Mouse (Mus musculus): Measurements from ENCODE around the gene Akt2. TPM values are rescaled to one million over a fixed set of nuclear protein-coding genes. Genes with fewer than 3 reads are reported as not detected.

Gene Akt2
- polyA plus RNA-seq, 1 experiment = 101 TPM

DNA sequence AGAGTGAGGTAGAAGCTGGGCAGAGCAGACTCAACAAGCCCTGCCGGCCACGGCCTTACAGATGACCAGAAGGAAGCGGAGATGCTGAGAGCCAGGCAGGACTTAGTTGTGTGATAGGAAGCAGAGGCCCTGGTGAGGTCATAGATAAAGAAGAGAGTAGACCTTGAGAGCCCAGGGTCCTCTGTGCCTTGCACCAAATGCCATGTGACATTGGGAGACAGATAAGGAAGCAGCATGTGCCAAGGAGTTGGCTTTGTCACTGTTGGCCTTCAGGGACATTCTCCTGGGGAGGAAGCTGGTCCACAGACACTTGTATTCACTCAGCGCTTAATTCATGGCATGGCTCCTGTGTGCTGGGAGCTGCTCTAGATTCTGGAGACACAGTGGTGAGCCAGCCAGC is 17.9 kb downstream of the Akt2 start:
- DNase-seq = no peak
- 65% methylated on average over 4 of the region's 4 CpGs for WGBS
- no peak overlapping the region for H3K4me3 ChIP-seq (replicated peaks; ENCODE audit: extremely low read depth, low read depth, low read length)
- TF ChIP-seq POLR2A (IDR thresholded peaks at IDR 0.05; ENCODE audit: borderline replicate concordance, extremely low read depth, low read depth, low read length) = no peak
- no peak for TF ChIP-seq CTCF (IDR thresholded peaks at IDR 0.05; ENCODE audit: insufficient read depth, low read length)
- H3K4me1 ChIP-seq (ENCODE audit: control insufficient read depth, insufficient read depth, low read length) = peaks cover 39% of the 10 kb centered on the region

DNA sequence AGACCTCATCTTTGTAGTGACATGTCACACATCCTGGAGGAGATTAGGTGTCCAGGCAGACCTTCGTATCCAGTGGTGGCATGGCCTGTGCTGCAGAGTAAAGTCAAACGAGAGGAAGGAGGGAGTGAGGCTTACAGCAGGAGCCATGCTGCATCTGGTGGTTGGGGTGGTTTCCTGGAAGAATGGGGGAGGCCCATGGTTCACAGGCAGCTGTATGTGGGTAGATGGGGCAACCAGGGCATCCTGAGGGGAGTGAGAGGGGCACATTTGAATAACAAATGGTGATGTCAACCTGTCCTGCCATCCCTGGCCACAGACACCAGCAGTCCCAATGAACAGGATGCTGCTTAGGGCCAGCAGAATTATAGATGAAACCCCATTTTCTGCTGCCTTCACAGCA is 18.3 kb downstream of the Akt2 start:
- Histone ChIP-seq H3K4me1 (ENCODE audit: control insufficient read depth, insufficient read depth, low read length) (peaks cover 35% of the 10 kb centered on the region), H3K4me3 (replicated peaks; ENCODE audit: extremely low read depth, low read depth, low read length) (no peak overlapping the region)
- WGBS = 57% methylated on average over 2 of the region's 2 CpGs
- DNase-seq = no peak
- no peak for TF ChIP-seq POLR2A (IDR thresholded peaks at IDR 0.05; ENCODE audit: borderline replicate concordance, extremely low read depth, low read depth, low read length)

DNA sequence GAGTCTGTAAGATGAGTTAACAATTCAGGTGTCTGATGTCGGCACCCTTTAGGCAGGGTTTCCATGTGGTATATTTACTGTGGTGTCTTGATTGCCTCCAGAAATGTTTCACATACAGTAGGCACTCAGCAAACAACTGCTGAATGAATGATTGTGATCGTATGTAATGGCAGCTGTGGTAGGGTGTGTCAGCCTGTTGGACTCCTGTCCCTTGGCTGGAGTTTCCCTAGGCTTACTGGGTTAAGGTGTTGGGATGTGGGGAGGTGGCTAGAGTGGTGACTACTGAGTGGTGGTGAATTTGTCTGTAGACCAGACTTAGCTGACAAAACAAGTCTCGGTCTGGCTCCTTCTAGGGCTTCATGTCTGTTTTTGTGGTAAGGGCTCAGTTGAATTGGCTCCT is 19.0 kb downstream of the Akt2 start:
- peaks cover 33% of the 10 kb centered on the region for H3K4me1 ChIP-seq (ENCODE audit: control insufficient read depth, insufficient read depth, low read length)
- no peak for DNase-seq
- WGBS = 81% methylated on average over 3 of the region's 3 CpGs
- TF ChIP-seq CTCF (IDR thresholded peaks at IDR 0.05; ENCODE audit: insufficient read depth, low read length) (no peak), POLR2A (IDR thresholded peaks at IDR 0.05; ENCODE audit: borderline replicate concordance, extremely low read depth, low read depth, low read length) (no peak)
- H3K4me3 ChIP-seq (replicated peaks; ENCODE audit: extremely low read depth, low read depth, low read length) = no peak overlapping the region

DNA sequence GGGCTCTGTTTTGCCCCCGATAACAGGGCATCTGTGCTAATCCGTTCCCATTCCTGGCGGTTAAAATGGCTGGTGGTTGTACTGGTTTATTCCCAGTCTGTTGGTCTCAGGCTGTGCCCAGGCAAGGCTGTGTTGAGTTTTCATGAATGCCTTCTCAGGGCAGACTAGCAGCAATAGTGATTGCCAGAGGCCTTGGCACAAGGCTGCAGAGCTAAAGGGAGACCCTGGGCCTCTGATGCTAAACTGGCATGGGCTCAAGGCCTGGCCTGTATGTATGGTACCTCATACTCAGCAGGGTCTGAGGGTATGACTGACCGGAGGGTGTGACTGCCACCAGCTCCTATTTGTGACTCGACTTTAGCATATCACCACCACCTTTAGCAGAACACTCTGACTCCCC is 19.5 kb downstream of the Akt2 start:
- WGBS = 92% methylated on average over 5 of the region's 5 CpGs
- no peak overlapping the region for H3K4me3 ChIP-seq (replicated peaks; ENCODE audit: extremely low read depth, low read depth, low read length)
- H3K4me1 ChIP-seq (ENCODE audit: control insufficient read depth, insufficient read depth, low read length) = peaks cover 29% of the 10 kb centered on the region
- TF ChIP-seq CTCF (IDR thresholded peaks at IDR 0.05; ENCODE audit: insufficient read depth, low read length) (no peak), POLR2A (IDR thresholded peaks at IDR 0.05; ENCODE audit: borderline replicate concordance, extremely low read depth, low read depth, low read length) (no peak)
- DNase-seq = no peak

DNA sequence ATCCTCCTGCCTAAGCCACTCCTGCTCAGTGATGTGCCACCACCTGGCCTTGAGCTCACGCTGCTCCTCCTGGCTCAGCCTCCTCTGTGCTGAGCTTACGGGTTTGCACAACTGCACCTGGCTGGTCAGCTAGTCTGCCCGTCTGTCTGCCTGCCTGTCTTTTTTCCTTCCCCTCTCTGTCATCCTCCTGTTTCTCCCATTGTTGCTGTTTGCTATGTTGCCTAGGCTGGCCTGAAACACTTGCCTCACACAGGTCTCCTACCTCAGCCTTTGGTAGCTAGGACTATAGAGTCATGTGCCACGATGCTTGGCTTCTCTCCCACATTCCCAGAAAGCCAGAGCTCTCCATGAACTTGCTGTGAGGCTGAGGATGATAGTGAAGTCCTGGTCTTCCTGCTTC is 21.6 kb downstream of the Akt2 start:
- no peak for TF ChIP-seq CTCF (IDR thresholded peaks at IDR 0.05; ENCODE audit: insufficient read depth, low read length)
- no peak for TF ChIP-seq POLR2A (IDR thresholded peaks at IDR 0.05; ENCODE audit: borderline replicate concordance, extremely low read depth, low read depth, low read length)
- Histone ChIP-seq H3K4me3 (replicated peaks; ENCODE audit: extremely low read depth, low read depth, low read length) (no peak overlapping the region), H3K4me1 (ENCODE audit: control insufficient read depth, insufficient read depth, low read length) (peaks cover 11% of the 10 kb centered on the region)
- WGBS = 63% methylated on average over 4 of the region's 4 CpGs
- no peak for DNase-seq

DNA sequence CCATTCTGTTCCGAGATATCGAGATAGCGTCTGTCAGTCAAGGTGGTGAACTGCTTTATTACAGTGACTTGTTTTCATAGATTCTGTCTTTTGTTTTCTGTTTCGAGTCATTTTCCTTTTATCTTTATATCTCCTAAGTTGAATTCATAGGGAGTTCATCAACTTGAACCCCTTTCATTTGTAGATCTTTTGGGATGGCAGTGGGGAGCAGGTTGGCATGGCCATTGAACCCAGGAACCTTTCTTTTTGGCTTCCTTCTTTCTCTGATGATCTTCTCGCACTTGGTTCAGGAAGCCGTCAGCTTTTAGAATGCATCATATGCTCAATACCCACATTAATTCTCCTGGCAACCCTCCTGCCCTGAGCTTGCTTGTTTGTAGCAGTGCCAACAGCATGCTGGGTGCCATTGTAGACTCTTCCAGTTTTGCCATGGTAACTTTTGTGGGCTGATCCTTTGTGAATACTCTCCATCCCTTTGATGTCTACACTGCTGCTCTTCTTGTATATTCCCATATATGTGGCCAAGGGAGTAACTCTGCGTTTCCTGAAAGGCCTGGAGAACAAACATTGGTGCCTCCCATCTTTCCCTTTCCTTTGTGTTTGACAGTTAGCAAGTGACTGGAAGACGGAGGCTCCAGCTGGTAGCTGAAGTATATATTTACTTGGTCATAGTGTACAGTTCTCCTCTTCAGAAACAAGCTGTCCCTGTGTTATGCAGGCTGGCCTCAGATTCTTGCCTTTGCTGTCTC is 22.6 kb downstream of the Akt2 start:
- no peak for DNase-seq
- WGBS = 41% methylated on average over 8 of the region's 8 CpGs
- Histone ChIP-seq H3K4me1 (ENCODE audit: control insufficient read depth, insufficient read depth, low read length) (peaks cover 10% of the 10 kb centered on the region), H3K4me3 (replicated peaks; ENCODE audit: extremely low read depth, low read depth, low read length) (no peak overlapping the region)
- TF ChIP-seq POLR2A (IDR thresholded peaks at IDR 0.05; ENCODE audit: borderline replicate concordance, extremely low read depth, low read depth, low read length) (no peak), CTCF (IDR thresholded peaks at IDR 0.05; ENCODE audit: insufficient read depth, low read length) (no peak)

DNA sequence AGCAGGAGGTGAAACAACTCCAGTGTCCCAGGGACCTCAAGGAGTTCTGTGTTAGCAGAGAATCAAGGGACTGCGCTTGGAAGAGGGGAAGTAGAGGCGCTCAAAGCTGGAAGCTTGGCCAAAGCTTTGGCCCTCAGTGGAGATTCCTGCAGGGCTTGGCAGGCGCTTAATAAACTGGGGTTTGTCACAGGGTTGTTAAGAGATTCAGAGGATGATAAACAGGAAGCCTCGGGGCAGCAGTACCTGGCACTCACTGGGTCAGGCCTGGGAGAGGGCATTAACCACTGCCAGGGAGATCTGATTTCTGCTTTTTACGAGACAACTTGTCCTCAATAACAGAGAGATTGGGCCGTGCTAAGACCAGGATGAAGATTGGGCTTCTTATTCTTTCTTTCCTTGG is 29.7 kb downstream of the Akt2 start:
- H3K4me3 ChIP-seq (replicated peaks; ENCODE audit: extremely low read depth, low read depth, low read length) = no peak overlapping the region
- peaks cover 8% of the 10 kb centered on the region; the same call in 1 of the 2 replicates for H3K4me1 ChIP-seq (ENCODE audit: control insufficient read depth, insufficient read depth, low read length)
- 49% methylated on average over 6 of the region's 6 CpGs for WGBS
- TF ChIP-seq CTCF (IDR thresholded peaks at IDR 0.05; ENCODE audit: insufficient read depth, low read length) (no peak), POLR2A (IDR thresholded peaks at IDR 0.05; ENCODE audit: borderline replicate concordance, extremely low read depth, low read depth, low read length) (no peak)
- DNase-seq = no peak

DNA sequence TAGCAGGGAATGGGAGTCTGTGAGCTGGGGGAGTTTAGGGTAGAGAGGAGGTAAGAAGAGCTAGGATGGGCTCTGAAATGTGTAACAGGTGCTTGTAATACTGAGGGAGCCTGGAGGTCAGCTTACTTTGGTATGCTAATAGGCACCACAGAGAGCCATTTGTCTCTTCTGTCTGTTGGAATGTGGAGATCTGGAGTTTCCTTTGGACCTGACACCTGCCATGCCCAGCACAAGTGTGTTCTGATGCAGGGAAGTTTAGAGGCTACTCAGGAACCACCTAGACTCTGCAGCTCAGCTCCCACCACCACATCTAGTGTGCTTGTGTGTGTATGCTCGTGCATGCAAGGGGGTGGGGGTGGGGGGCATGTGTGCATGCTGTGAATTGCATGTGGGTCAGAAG is 30.9 kb downstream of the Akt2 start:
- H3K4me1 ChIP-seq (ENCODE audit: control insufficient read depth, insufficient read depth, low read length) = peaks cover 8% of the 10 kb centered on the region; the same call in 1 of the 2 replicates
- TF ChIP-seq POLR2A (IDR thresholded peaks at IDR 0.05; ENCODE audit: borderline replicate concordance, extremely low read depth, low read depth, low read length) = no peak
- no peak for TF ChIP-seq CTCF (IDR thresholded peaks at IDR 0.05; ENCODE audit: insufficient read depth, low read length)
- H3K4me3 ChIP-seq (replicated peaks; ENCODE audit: extremely low read depth, low read depth, low read length) = no peak overlapping the region
- no peak for DNase-seq
- WGBS = 83% methylated on average over 1 of the region's 1 CpGs

DNA sequence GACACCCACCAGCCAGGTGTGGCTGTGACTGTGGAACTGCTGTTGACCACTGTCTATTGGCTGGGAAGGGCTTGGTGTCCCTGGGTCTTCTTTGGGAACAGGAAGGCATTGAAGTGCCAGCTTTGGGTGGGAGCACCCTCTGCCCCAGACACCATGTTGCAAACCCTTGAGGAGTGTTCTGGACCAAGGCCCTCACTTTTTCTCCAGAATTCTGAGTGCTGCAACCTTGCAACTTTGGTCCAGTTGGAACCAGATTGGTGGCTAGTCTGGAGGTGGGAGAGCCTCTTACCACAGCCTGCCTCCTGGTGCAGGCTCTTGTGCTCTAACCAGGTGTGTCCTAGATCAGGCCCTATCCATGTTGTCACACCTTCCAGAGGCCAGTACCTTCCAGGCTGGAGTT is 33.6 kb downstream of the Akt2 start:
- DNase-seq = no peak
- Histone ChIP-seq H3K4me1 (ENCODE audit: control insufficient read depth, insufficient read depth, low read length) (peaks cover 9% of the 10 kb centered on the region; the same call in 1 of the 2 replicates), H3K4me3 (replicated peaks; ENCODE audit: extremely low read depth, low read depth, low read length) (no peak overlapping the region)
- TF ChIP-seq POLR2A (IDR thresholded peaks at IDR 0.05; ENCODE audit: borderline replicate concordance, extremely low read depth, low read depth, low read length) (no peak), CTCF (IDR thresholded peaks at IDR 0.05; ENCODE audit: insufficient read depth, low read length) (no peak)

DNA sequence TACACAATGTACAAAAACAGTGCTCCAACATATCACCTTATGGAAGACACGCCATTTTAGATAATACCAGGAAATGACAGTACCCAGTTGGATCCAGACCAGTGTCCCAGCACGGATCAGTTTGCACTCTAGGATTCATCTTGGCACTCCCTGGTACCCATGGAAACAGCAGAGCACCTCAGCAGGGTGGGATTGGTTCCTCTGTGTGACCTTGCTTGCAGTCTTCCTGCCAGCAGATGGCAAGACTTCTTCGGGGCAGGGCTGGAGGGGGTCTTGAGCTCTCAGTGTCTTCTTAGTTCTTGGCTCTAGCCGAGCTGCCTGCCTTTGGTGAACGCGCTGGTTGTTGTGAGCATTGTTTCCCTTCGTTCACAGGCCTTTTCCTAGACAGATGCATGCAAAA is 36.4 kb downstream of the Akt2 start:
- DNase-seq = no peak
- Histone ChIP-seq H3K4me3 (replicated peaks; ENCODE audit: extremely low read depth, low read depth, low read length) (no peak overlapping the region), H3K4me1 (ENCODE audit: control insufficient read depth, insufficient read depth, low read length) (0 out of 2 replicates have a peak, but pooled peaks cover 2% of the 10 kb centered on the region)
- WGBS = 75% methylated on average over 7 of the region's 7 CpGs
- TF ChIP-seq POLR2A (IDR thresholded peaks at IDR 0.05; ENCODE audit: borderline replicate concordance, extremely low read depth, low read depth, low read length) = no peak

Data from lung, adult 2 months (tissue).